Comparison of ENCODE assay signal across 14 mouse cellular contexts in genomic region chr7:114886933-114887332, GRCm38 (mm10).
DNase-seq lines count a peak whose midpoint lies in the region; ATAC-seq and TF ChIP-seq lines count a peak whose summit lies in the region.
"Had no signal": no experiment of that assay in that cellular context is flagged by ENCODE, and none has a peak within 500 bp of the region (broad histone marks: within the 10 kb centered on the region; RNA-seq: fewer than 3 reads in every experiment).

No protein-coding gene starts in this region.

- H3K4me1 ChIP-seq in midbrain, postnatal 0 days (ENCODE audit: insufficient read depth, low read length): no peaks in the 10 kb centered on the region
- no peaks in the 10 kb centered on the region for H3K4me1 ChIP-seq in midbrain, embryonic 15.5 days
- no peaks in the 10 kb centered on the region; the same call in 1 of the 2 replicates for H3K4me1 ChIP-seq in hindbrain, embryonic 16.5 days (ENCODE audit: control insufficient read depth, insufficient read depth, low read depth, low read length)
- no peaks in the 10 kb centered on the region for H3K4me1 ChIP-seq in limb, embryonic 10.5 days
- H3K4me1 ChIP-seq: embryonic facial prominence, embryonic 15.5 days had no signal

- 59% methylated on average over 4 of the region's 4 CpGs for WGBS in midbrain, postnatal 0 days
- 57% methylated on average over 4 of the region's 4 CpGs for WGBS in midbrain, embryonic 15.5 days
- WGBS in hindbrain, embryonic 16.5 days: 35% methylated on average over 4 of the region's 4 CpGs
- WGBS in limb, embryonic 10.5 days: 95% methylated on average over 4 of the region's 4 CpGs

- peak; percentile 23; the same call in 1 of the 2 replicates for ATAC-seq in midbrain, postnatal 0 days (ENCODE audit: low FRiP score)
- ATAC-seq in midbrain, embryonic 15.5 days (replicated peaks): no peak
- peak; percentile 74 for ATAC-seq in hindbrain, embryonic 16.5 days
- ATAC-seq: inflammation-experienced regulatory T-cells, adult 6 months; Patski had no signal

- peaks cover 3% of the 10 kb centered on the region; the same call in 1 of the 2 replicates for H3K27me3 ChIP-seq in midbrain, postnatal 0 days (ENCODE audit: insufficient read depth, low read length)
- H3K27me3 ChIP-seq in midbrain, embryonic 15.5 days (replicated peaks): no peaks in the 10 kb centered on the region
- no peaks in the 10 kb centered on the region for H3K27me3 ChIP-seq in hindbrain, embryonic 16.5 days (replicated peaks; ENCODE audit: control insufficient read depth, insufficient read depth, low read length)
- no peaks in the 10 kb centered on the region for H3K27me3 ChIP-seq in limb, embryonic 10.5 days (ENCODE audit: low read depth, poor library complexity, severe bottlenecking)
- H3K27me3 ChIP-seq: embryonic facial prominence, embryonic 15.5 days; Patski had no signal

- H3K4me3 ChIP-seq in midbrain, postnatal 0 days (ENCODE audit: low read depth, low read length): no peak overlapping the region
- H3K4me3 ChIP-seq in midbrain, embryonic 15.5 days: no peak overlapping the region
- no peak overlapping the region for H3K4me3 ChIP-seq in hindbrain, embryonic 16.5 days (ENCODE audit: low read length)
- H3K4me3 ChIP-seq in limb, embryonic 10.5 days: no peak overlapping the region
- H3K4me3 ChIP-seq: embryonic facial prominence, embryonic 15.5 days had no signal

- H3K9ac ChIP-seq in midbrain, postnatal 0 days (replicated peaks; ENCODE audit: low read length, poor library complexity, severe bottlenecking): no peak overlapping the region
- H3K9ac ChIP-seq in midbrain, embryonic 15.5 days: no peak overlapping the region
- H3K9ac ChIP-seq in hindbrain, embryonic 16.5 days (ENCODE audit: low read depth, low read length): no peak overlapping the region
- H3K9ac ChIP-seq: embryonic facial prominence, embryonic 15.5 days; liver, embryonic 14.5 days had no signal

- H3K27ac ChIP-seq in midbrain, postnatal 0 days (ENCODE audit: low read depth, low read length): no peak overlapping the region
- H3K27ac ChIP-seq in midbrain, embryonic 15.5 days: no peak overlapping the region
- H3K27ac ChIP-seq in hindbrain, embryonic 16.5 days (ENCODE audit: low read depth, low read length): peak overlapping the region; percentile 55; the same call in 1 of the 2 replicates
- H3K27ac ChIP-seq in limb, embryonic 10.5 days: no peak overlapping the region
- H3K27ac ChIP-seq: embryonic facial prominence, embryonic 15.5 days; liver, embryonic 14.5 days had no signal

- TF ChIP-seq CTCF in midbrain, postnatal 0 days (IDR thresholded peaks at IDR 0.05): no peak

- no peak overlapping the region for H3K4me2 ChIP-seq in midbrain, postnatal 0 days (ENCODE audit: low read depth, low read length, poor library complexity, severe bottlenecking)
- no peak overlapping the region for H3K4me2 ChIP-seq in midbrain, embryonic 15.5 days
- H3K4me2 ChIP-seq in hindbrain, embryonic 16.5 days (ENCODE audit: low read length): no peak overlapping the region
- H3K4me2 ChIP-seq: embryonic facial prominence, embryonic 15.5 days had no signal

- no peaks in the 10 kb centered on the region for H3K9me3 ChIP-seq in midbrain, postnatal 0 days (ENCODE audit: low read length)
- H3K9me3 ChIP-seq in midbrain, embryonic 15.5 days: no peaks in the 10 kb centered on the region
- no peaks in the 10 kb centered on the region for H3K9me3 ChIP-seq in hindbrain, embryonic 16.5 days (ENCODE audit: control insufficient read depth, low read length)
- H3K9me3 ChIP-seq in limb, embryonic 10.5 days (replicated peaks): no peaks in the 10 kb centered on the region
- H3K9me3 ChIP-seq: embryonic facial prominence, embryonic 15.5 days had no signal

- H3K36me3 ChIP-seq in midbrain, postnatal 0 days (ENCODE audit: insufficient read depth, low read length): no peaks in the 10 kb centered on the region
- H3K36me3 ChIP-seq in midbrain, embryonic 15.5 days (replicated peaks): no peaks in the 10 kb centered on the region
- H3K36me3 ChIP-seq in hindbrain, embryonic 16.5 days (ENCODE audit: control insufficient read depth, insufficient read depth, low read length): no peaks in the 10 kb centered on the region
- no peaks in the 10 kb centered on the region for H3K36me3 ChIP-seq in limb, embryonic 10.5 days
- H3K36me3 ChIP-seq: embryonic facial prominence, embryonic 15.5 days had no signal

- DNase-seq in cerebellum, adult 9-10 months: peak; percentile 15
- DNase-seq in cerebellum, adult 8-10 months: no peak
- DNase-seq in kidney, adult 18-20 months: peak; percentile 12
- DNase-seq in kidney, postnatal 4 days: no peak
- DNase-seq in midbrain, postnatal 0 days (ENCODE audit: low spot score): peak; percentile 86
- DNase-seq in limb, embryonic 10.5 days (ENCODE audit: low spot score): no peak
- DNase-seq: heart, adult 18-20 months; lung, postnatal 10 days had no signal

Comparison
In these comparisons a context has a peak if more than half of its experiments do, and no peak if none do; other contexts are left out.
1. DNase-seq: peak in cerebellum, adult 9-10 months (single experiment), kidney, adult 18-20 months (single experiment) and midbrain, postnatal 0 days (single experiment); none in cerebellum, adult 8-10 months (single experiment), kidney, postnatal 4 days (0 of 2) and limb, embryonic 10.5 days (single experiment).